Mouse (Mus musculus): ENCODE data around the gene Mxra8.

DNA sequence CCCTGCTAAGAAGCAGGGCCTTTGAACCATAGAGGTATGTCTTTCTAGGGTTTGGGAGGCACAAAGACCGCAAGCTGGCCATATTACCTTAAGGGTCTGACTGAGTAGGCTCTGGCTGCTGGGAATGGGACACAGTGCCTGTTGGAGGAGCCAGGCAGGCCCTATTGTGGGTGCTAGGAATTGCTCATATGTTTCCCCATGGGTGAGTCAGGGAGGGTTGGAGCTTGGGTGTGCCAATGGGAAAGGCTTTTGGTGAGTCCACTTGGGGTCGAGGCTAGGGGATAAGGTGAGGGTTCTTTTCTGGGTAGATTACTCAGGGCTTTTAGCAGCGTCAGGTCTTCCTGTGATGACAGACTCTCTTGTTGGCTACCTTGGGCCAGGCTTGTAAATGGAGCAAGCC, 11.9 kb downstream of the Mxra8 start:
- TF ChIP-seq CTCF (IDR thresholded peaks at IDR 0.05; ENCODE audit: control insufficient read depth, insufficient read depth, insufficient replicate concordance, low read depth, low read length) (no peak), POLR2A (IDR thresholded peaks at IDR 0.05; ENCODE audit: control insufficient read depth, low read depth, low read length) (no peak)
